Mouse (Mus musculus) CH12.LX (cell line): ENCODE results near the gene Ube2g1.

Experiments
- CHD2 ChIP-seq: IDR thresholded peaks from 2 replicates; pipeline ENCODE4 v1.6.1; 2011; ENCODE audit warnings: low read length, improper control_type of control experiment
- CTCF ChIP-seq, 2 experiments: IDR thresholded peaks in 1 of 2; conservative IDR thresholded peaks in 1 of 2; 2 replicates each; pipeline ENCODE4 v1.5.1; 2011 to 2012; ENCODE audit warnings: low read depth in 2 of 2, low read length in 2 of 2, improper control_type of control experiment in 1 of 2, inconsistent platforms in 1 of 2, mild to moderate bottlenecking in 1 of 2, moderate library complexity in 1 of 2
- E2F4 ChIP-seq: IDR thresholded peaks from 2 replicates; pipeline ENCODE4 v1.6.1; 2011; ENCODE audit warnings: low read depth, low read length, improper control_type of control experiment; ENCODE audit not compliant: insufficient replicate concordance
- ELF1 ChIP-seq: IDR thresholded peaks from 2 replicates; pipeline ENCODE4 v1.6.1; 2014; ENCODE audit warnings: low read depth, mild to moderate bottlenecking, inconsistent platforms, low read length, improper control_type of control experiment
- MEF2A ChIP-seq: IDR thresholded peaks from 2 replicates; pipeline ENCODE4 v1.6.1; 2014; ENCODE audit warnings: low read depth, mild to moderate bottlenecking, inconsistent platforms, low read length, improper control_type of control experiment, borderline replicate concordance
- MXI1 ChIP-seq: IDR thresholded peaks from 2 replicates; pipeline ENCODE4 v1.6.1; 2011; ENCODE audit warnings: mild to moderate bottlenecking, low read depth, low read length, improper control_type of control experiment
- POLR2A ChIP-seq: IDR thresholded peaks from 2 replicates; pipeline ENCODE4 v1.6.1; 2011; ENCODE audit warnings: low read depth, mild to moderate bottlenecking, improper control_type of control experiment, low read length
- RCOR1 ChIP-seq: conservative IDR thresholded peaks from 2 replicates; pipeline ENCODE4 v1.6.1; 2012; ENCODE audit warnings: low read depth, mild to moderate bottlenecking, inconsistent platforms, low read length, improper control_type of control experiment
- TCF12 ChIP-seq: IDR thresholded peaks from 2 replicates; pipeline ENCODE4 v1.6.1; 2014; ENCODE audit warnings: low read depth, mild to moderate bottlenecking, inconsistent platforms, low read length, improper control_type of control experiment
- USF1 ChIP-seq: IDR thresholded peaks from 2 replicates; pipeline ENCODE4 v1.6.1; 2014; ENCODE audit warnings: low read depth, mild to moderate bottlenecking, inconsistent platforms, low read length, improper control_type of control experiment
- ZNF384 ChIP-seq: IDR thresholded peaks from 2 replicates; pipeline ENCODE4 v1.6.1; 2012; ENCODE audit warnings: low read depth, low read length, improper control_type of control experiment, inconsistent platforms

DNA sequence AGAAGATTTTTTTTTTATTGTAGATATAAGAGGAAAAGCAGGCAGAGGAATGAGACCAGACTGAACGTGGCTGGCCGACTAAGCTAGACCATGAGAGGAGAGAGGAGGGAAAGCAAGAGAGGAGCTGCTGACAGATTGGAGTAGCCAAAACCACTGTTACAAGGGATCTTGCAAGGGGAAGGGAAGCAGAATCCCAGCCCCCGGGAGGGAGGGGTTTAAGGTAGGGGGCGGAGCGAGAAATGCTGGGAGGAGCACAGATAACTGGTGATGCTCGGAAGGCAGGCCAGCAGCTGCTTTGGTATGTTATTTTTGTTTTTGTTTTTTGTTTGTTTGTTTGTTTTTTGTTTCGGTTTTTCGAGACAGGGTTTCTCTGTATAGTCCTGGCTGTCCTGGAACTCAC, 38.0 kb upstream of the Ube2g1 start:
- TF ChIP-seq POLR2A (no peak), TCF12 (no peak), ELF1 (no peak), CTCF (conservative IDR thresholded peaks at IDR 0.05 in 1 of 2, IDR thresholded peaks at IDR 0.05 in 1 of 2; ENCODE audit: low read depth in 2 of 2, low read length in 2 of 2) (no peak), CHD2 (no peak), E2F4 (no peak), RCOR1 (no peak), ZNF384 (no peak), MEF2A (no peak), MXI1 (no peak), USF1 (no peak)
